Comparison of ENCODE assay signal across 22 mouse cellular contexts in the genomic region with DNA sequence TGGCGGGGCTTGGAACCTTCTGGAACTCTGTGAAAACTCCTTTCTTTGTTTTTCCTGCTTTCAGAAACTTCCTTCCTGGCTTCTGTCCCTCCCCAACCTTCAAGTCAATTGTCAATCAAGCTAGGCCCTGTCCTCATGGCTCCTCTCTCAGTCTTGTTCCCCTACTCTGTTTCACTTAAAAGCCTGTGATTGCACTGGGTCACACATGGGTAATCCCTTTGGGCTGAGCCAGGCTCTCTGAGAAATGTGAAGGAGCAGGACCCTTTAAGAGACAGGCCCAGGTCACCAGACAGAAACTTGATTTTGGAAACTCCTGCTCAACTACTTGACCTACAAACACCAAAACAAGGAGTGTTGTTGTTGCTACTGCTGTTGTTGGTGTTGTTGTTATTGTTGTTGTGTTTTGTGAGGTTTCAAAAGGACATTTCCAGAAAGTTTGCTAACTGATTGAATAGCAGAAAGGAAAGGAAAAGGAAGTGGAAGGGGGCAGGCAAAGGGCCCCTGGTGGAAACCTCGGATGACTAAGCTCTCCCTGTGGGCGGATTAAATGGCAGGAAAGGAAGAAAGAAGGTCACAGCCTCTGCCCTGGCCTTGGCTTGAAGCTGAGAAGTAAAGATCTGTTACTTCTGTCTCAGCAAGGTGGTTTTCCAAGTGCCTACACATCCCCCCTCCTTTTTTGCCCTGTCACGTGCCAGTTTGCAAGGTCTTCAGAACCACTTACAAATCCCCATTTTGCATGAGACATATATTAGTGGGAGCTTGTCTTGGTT. TPM values are rescaled to one million over a fixed set of nuclear protein-coding genes. Genes with fewer than 3 reads are reported as not detected.
DNase-seq lines count a peak whose midpoint lies in the region; ATAC-seq lines count a peak whose summit lies in the region.
"Had no signal": no experiment of that assay in that cellular context is flagged by ENCODE, and none has a peak within 500 bp of the region (broad histone marks: within the 10 kb centered on the region; RNA-seq: fewer than 3 reads in every experiment).

No protein-coding gene starts in this region.

- H3K9me3 ChIP-seq in kidney, embryonic 15.5 days (replicated peaks): no peaks in the 10 kb centered on the region
- no peaks in the 10 kb centered on the region for H3K9me3 ChIP-seq in embryonic facial prominence, embryonic 15.5 days (replicated peaks)
- H3K9me3 ChIP-seq: G1E; limb, embryonic 12.5 days; liver, embryonic 15.5 days; megakaryocyte, embryonic 14.5 days; neural tube, embryonic 12.5 days had no signal

- peaks cover 12% of the 10 kb centered on the region for H3K4me1 ChIP-seq in kidney, embryonic 15.5 days
- peaks cover 36% of the 10 kb centered on the region for H3K4me1 ChIP-seq in embryonic facial prominence, embryonic 15.5 days
- H3K4me1 ChIP-seq: neural tube, embryonic 12.5 days had no signal

- H3K4me3 ChIP-seq in kidney, embryonic 15.5 days (replicated peaks): no peak overlapping the region
- no peak overlapping the region for H3K4me3 ChIP-seq in embryonic facial prominence, embryonic 15.5 days (replicated peaks)
- H3K4me3 ChIP-seq: heart, adult 2 months; limb, embryonic 12.5 days; liver, embryonic 15.5 days; megakaryocyte, embryonic 14.5 days; neural tube, embryonic 12.5 days had no signal

- peak overlapping the region; percentile 9 for H3K27ac ChIP-seq in kidney, embryonic 15.5 days
- H3K27ac ChIP-seq in embryonic facial prominence, embryonic 15.5 days (replicated peaks): peak overlapping the region; percentile 75
- H3K27ac ChIP-seq: heart, adult 2 months; limb, embryonic 12.5 days; liver, embryonic 15.5 days; neural tube, embryonic 12.5 days had no signal

- peak; percentile 35 for DNase-seq in embryo, embryonic 10 days (ENCODE audit: low spot score)
- DNase-seq in embryo, embryonic 11 days: no peak
- no peak for DNase-seq in kidney, postnatal 36 days
- peak; percentile 40 for DNase-seq in CD4-positive helper T cell, adult 2 months (ENCODE audit: low read depth, low spot score)
- DNase-seq in neural tube, embryonic 10.5 days (ENCODE audit: extremely low spot score, low spot score): no peak
- DNase-seq in left cerebral cortex, postnatal 25 days (ENCODE audit: low spot score in 2 of 2): no peak
- DNase-seq: adrenal gland, postnatal 25 days; B cell, adult 2 months; cerebellum, adult 9-11 months; heart, adult 2 months; heart, postnatal 14 days; thymus, adult 18-20 months had no signal

- intact Hi-C loops in left cerebral cortex, postnatal 25 days (cut with DNase I): loop anchor here (5.0 kb wide), 2 partner anchors 42 to 132 kb away; no protein-coding TSS in a partner anchor

- peak; percentile 62; the same call in 1 of the 2 replicates for ATAC-seq in kidney, embryonic 15.5 days (replicated peaks; ENCODE audit: low FRiP score)
- no peak for ATAC-seq in embryonic facial prominence, embryonic 15.5 days (ENCODE audit: insufficient number of reproducible peaks, low FRiP score, low TSS enrichment, low read depth)
- ATAC-seq: forebrain, embryonic 14.5 days; midbrain, embryonic 16.5 days had no signal

- no peaks in the 10 kb centered on the region for H3K36me3 ChIP-seq in kidney, embryonic 15.5 days
- H3K36me3 ChIP-seq in embryonic facial prominence, embryonic 15.5 days: no peaks in the 10 kb centered on the region
- H3K36me3 ChIP-seq: G1E; limb, embryonic 12.5 days; liver, embryonic 15.5 days; neural tube, embryonic 12.5 days had no signal

- H3K9ac ChIP-seq in kidney, embryonic 15.5 days: no peak overlapping the region
- H3K9ac ChIP-seq in embryonic facial prominence, embryonic 15.5 days: no peak overlapping the region
- H3K9ac ChIP-seq: limb, embryonic 12.5 days; liver, embryonic 15.5 days; neural tube, embryonic 12.5 days had no signal

- no peaks in the 10 kb centered on the region for H3K27me3 ChIP-seq in kidney, embryonic 15.5 days
- H3K27me3 ChIP-seq in embryonic facial prominence, embryonic 15.5 days: no peaks in the 10 kb centered on the region
- H3K27me3 ChIP-seq: limb, embryonic 12.5 days; liver, embryonic 15.5 days; megakaryocyte, embryonic 14.5 days; neural tube, embryonic 12.5 days had no signal

- 39% methylated on average over 4 of the region's 4 CpGs for WGBS in kidney, embryonic 15.5 days
- 60% methylated on average over 4 of the region's 4 CpGs for WGBS in embryonic facial prominence, embryonic 15.5 days

- H3K4me2 ChIP-seq in kidney, embryonic 15.5 days: no peak overlapping the region
- H3K4me2 ChIP-seq in embryonic facial prominence, embryonic 15.5 days (replicated peaks): no peak overlapping the region
- H3K4me2 ChIP-seq: limb, embryonic 12.5 days; liver, embryonic 15.5 days; neural tube, embryonic 12.5 days had no signal

RNA-seq across cellular contexts. Expression of a gene that starts 10.6 kb away (rescaled TPM):
- polyA plus RNA-seq in kidney, embryonic 15.5 days (2015; fragmentation: Nextera tagmentation; extraction: Ambion mirVana): not detected in 2 replicates
- 0.13 and 0.38 TPM in 2 replicates for polyA plus RNA-seq in embryonic facial prominence, embryonic 15.5 days (2015; fragmentation: Nextera tagmentation; extraction: Ambion mirVana)
- total RNA-seq in left cerebral cortex, postnatal 25 days (2021): not detected
- total RNA-seq: adrenal gland, postnatal 25 days; heart, adult 2 months; heart, postnatal 14 days; layer of hippocampus, postnatal 14 days had no signal
- polyA plus RNA-seq: forebrain, embryonic 14.5 days; G1E; heart, adult 2 months; limb, embryonic 12.5 days; liver, embryonic 15.5 days; midbrain, embryonic 16.5 days; neural tube, embryonic 12.5 days had no signal

Comparison
In these comparisons a context has a peak if more than half of its experiments do, and no peak if none do; other contexts are left out.
1. DNase-seq: peak in embryo, embryonic 10 days (single experiment) and CD4-positive helper T cell, adult 2 months (single experiment); none in embryo, embryonic 11 days (single experiment), kidney, postnatal 36 days (0 of 2), neural tube, embryonic 10.5 days (single experiment) and left cerebral cortex, postnatal 25 days (0 of 2).